Mouse (Mus musculus) forebrain, postnatal 0 days (tissue): Measurements from ENCODE around the gene Taar8a. TPM values are rescaled to one million over a fixed set of nuclear protein-coding genes. Genes with fewer than 3 reads are reported as not detected.
A peak's percentile ranks its signal among the peaks of the same experiment; 100 is the strongest.
"Not testable (repeated sequence)": the region's sequence is repeated elsewhere in the genome, so short reads cannot be mapped to it uniquely, and the experiment has no call there.

Experiments
- ATAC-seq: fragments of 200-750 bp; cut with Nextera tagmentation; 2 replicates; pipeline ENCODE4 v1.8.0; 2017; ENCODE audit warnings: mild to moderate bottlenecking, moderate library complexity
- DNase-seq: peaks from one replicate; pipeline ENCODE4 v3.0.0-alpha.2; 2015
- H3K27ac ChIP-seq: fragments of 300-500 bp; sonication (generic); 2 replicates; pipeline ENCODE4 v1.5.1; 2014; ENCODE audit warnings: low read depth, mild to moderate bottlenecking, antibody characterized with exemption, low read length, moderate library complexity, mixed read lengths
- H3K27me3 ChIP-seq: fragments of 300-500 bp; sonication (generic); 2 replicates; pipeline ENCODE4 v1.6.1; 2014; ENCODE audit warnings: mild to moderate bottlenecking, low read length, mixed read lengths; ENCODE audit not compliant: insufficient read depth
- H3K36me3 ChIP-seq: fragments of 300-500 bp; sonication (generic); 2 replicates; pipeline ENCODE4 v1.6.1; 2014; ENCODE audit warnings: mild to moderate bottlenecking, moderate library complexity; ENCODE audit not compliant: insufficient read depth
- H3K4me1 ChIP-seq: fragments of 300-500 bp; sonication (generic); 2 replicates; pipeline ENCODE4 v1.6.1; 2014; ENCODE audit warnings: antibody characterized with exemption; ENCODE audit not compliant: insufficient read depth
- H3K4me2 ChIP-seq: fragments of 300-500 bp; sonication (generic); 2 replicates; pipeline ENCODE4 v1.6.1; 2014; ENCODE audit warnings: low read depth, mild to moderate bottlenecking, moderate library complexity
- H3K4me3 ChIP-seq: fragments of 300-500 bp; sonication (generic); 2 replicates; pipeline ENCODE4 v1.5.1; 2014; ENCODE audit warnings: low read depth, low read length, mixed read lengths
- H3K9ac ChIP-seq: fragments of 300-500 bp; sonication (generic); 2 replicates; pipeline ENCODE4 v1.6.1; 2014; ENCODE audit warnings: mild to moderate bottlenecking
- H3K9me3 ChIP-seq: fragments of 300-500 bp; sonication (generic); 2 replicates; pipeline ENCODE4 v1.6.1; 2016; ENCODE audit warnings: low read length
- CTCF ChIP-seq: sonication (generic); IDR thresholded peaks from 2 replicates; pipeline ENCODE4 v1.5.1; 2016; ENCODE audit warnings: antibody characterized with exemption, control low read depth, low read depth
- WGBS: fragments of 180-500 bp; shearing (Covaris S2); extraction: QIAGEN DNeasy Blood & Tissue Kit; methylation state at CpG from one replicate; pipeline ENCODE4 v1.1.7; 2014; 5-methylcytosine and 5-hydroxymethylcytosine counted together
- polyA plus RNA-seq: library from polyadenylated mRNA; unstranded; fragments of >200 nt; fragmentation: Nextera tagmentation; extraction: Ambion mirVana; gene quantifications from 2 replicates; pipeline ENCODE4 v1.2.1, GENCODE M21; 2015
- total RNA-seq: library from RNA; depleted of rRNA; stranded (reverse); fragments of >200 nt; gene quantifications from 2 replicates; pipeline ENCODE4 v1.2.3, GENCODE M21; 2014; rRNA removed

The Taar8a gene
- total and polyA plus RNA-seq, 2 experiments from 2014 or later = not detected

- H3K27me3 ChIP-seq = no peaks in the 10 kb centered on the region
- no peaks in the 10 kb centered on the region for H3K9me3 ChIP-seq
- H3K27ac ChIP-seq = no peak overlapping the region
- 54% methylated on average over 5 of the region's 5 CpGs for WGBS
- H3K4me3 ChIP-seq = no peak overlapping the region
- no peak overlapping the region for H3K4me2 ChIP-seq
- TF ChIP-seq CTCF = no peak
- no peaks in the 10 kb centered on the region for H3K36me3 ChIP-seq
- DNase-seq (no peak), ATAC-seq (no peak)
- H3K9ac ChIP-seq = no peak overlapping the region
- H3K4me1 ChIP-seq = no peaks in the 10 kb centered on the region
These were observed 31.4 kb downstream of the Taar8a start for GRCm38 (mm10) chr10:24107747-24108146.

GRCm38 (mm10) chr10:24108236-24108635 is 31.9 kb downstream of the Taar8a start:
- no peak for TF ChIP-seq CTCF
- Histone ChIP-seq H3K36me3 (no peaks in the 10 kb centered on the region), H3K4me3 (no peak overlapping the region), H3K9me3 (no peaks in the 10 kb centered on the region), H3K27ac (no peak overlapping the region), H3K4me2 (no peak overlapping the region), H3K9ac (no peak overlapping the region), H3K27me3 (no peaks in the 10 kb centered on the region), H3K4me1 (no peaks in the 10 kb centered on the region)
- ATAC-seq (no peak), DNase-seq (no peak)
- WGBS = 44% methylated on average over 3 of the region's 3 CpGs

- not testable (repeated sequence) for H3K27ac ChIP-seq, H3K9me3 ChIP-seq, H3K9ac ChIP-seq, H3K36me3 ChIP-seq, DNase-seq, H3K4me1 ChIP-seq, H3K27me3 ChIP-seq, H3K4me2 ChIP-seq, ATAC-seq, H3K4me3 ChIP-seq
- WGBS = 81% methylated on average over 8 of the region's 8 CpGs
These were observed 33.1 kb downstream of the Taar8a start, which contains the start of gene Taar9 for GRCm38 (mm10) chr10:24109434-24109833. Gene Taar9, minus strand, starts transcription at chr10:24109534.

- DNase-seq = peak; percentile 44
- TF ChIP-seq CTCF = peak; percentile 71
- WGBS = 53% methylated on average over 6 of the region's 6 CpGs
These were observed 34.9 kb downstream of the Taar8a start for GRCm38 (mm10) chr10:24111116-24111778.

More at GRCm38 (mm10) chr10:24111116-24111778, 34.9 kb downstream of the Taar8a start:
- Histone ChIP-seq H3K4me3 (no peak overlapping the region), H3K9ac (no peak overlapping the region), H3K27ac (no peak overlapping the region), H3K9me3 (no peaks in the 10 kb centered on the region), H3K4me1 (no peaks in the 10 kb centered on the region), H3K4me2 (no peak overlapping the region), H3K27me3 (no peaks in the 10 kb centered on the region), H3K36me3 (no peaks in the 10 kb centered on the region)
- ATAC-seq = no peak

Other genes starting within 250 kb of the Taar8a start
- gene Vnn3, start 225.0 kb upstream of the Taar8a start, total RNA-seq = 0.10 TPM in 1 of 2 replicates, not detected in the other
- gene Vnn3, start 225.0 kb upstream of the Taar8a start, polyA plus RNA-seq = 0.10 TPM in 1 of 2 replicates, not detected in the other
- 0.38 and 0.43 TPM in 2 replicates for gene Vnn1, start 181.8 kb upstream of the Taar8a start, total RNA-seq
- 0.92 and 0.98 TPM in 2 replicates for gene Vnn1, start 181.8 kb upstream of the Taar8a start, polyA plus RNA-seq
- gene Taar1, start 156.1 kb upstream of the Taar8a start, total RNA-seq = not detected in 2 replicates
- gene Taar1, start 156.1 kb upstream of the Taar8a start, polyA plus RNA-seq = not detected in 2 replicates
- gene Taar2, start 137.9 kb upstream of the Taar8a start, total RNA-seq = not detected in 2 replicates
- 0.15 and 0.19 TPM in 2 replicates for gene Taar2, start 137.9 kb upstream of the Taar8a start, polyA plus RNA-seq
- not detected in 2 replicates for gene Taar3, start 126.9 kb upstream of the Taar8a start, total RNA-seq
- not detected in 2 replicates for gene Taar3, start 126.9 kb upstream of the Taar8a start, polyA plus RNA-seq
- gene Taar4, start 116.0 kb upstream of the Taar8a start, total RNA-seq = not detected in 2 replicates
- not detected in 2 replicates for gene Taar4, start 116.0 kb upstream of the Taar8a start, polyA plus RNA-seq
- not detected in 2 replicates for gene Taar5, start 105.8 kb upstream of the Taar8a start, total RNA-seq
- gene Taar5, start 105.8 kb upstream of the Taar8a start, polyA plus RNA-seq = not detected in 2 replicates
- not detected in 2 replicates for gene Taar6, start 90.9 kb upstream of the Taar8a start, total RNA-seq
- gene Taar6, start 90.9 kb upstream of the Taar8a start, polyA plus RNA-seq = not detected in 2 replicates
- gene Taar7a, start 83.0 kb upstream of the Taar8a start, total RNA-seq = not detected in 2 replicates
- not detected in 2 replicates for gene Taar7a, start 83.0 kb upstream of the Taar8a start, polyA plus RNA-seq
- not detected in 2 replicates for gene Taar7b, start 76.6 kb upstream of the Taar8a start, total RNA-seq
- not detected in 2 replicates for gene Taar7b, start 76.6 kb upstream of the Taar8a start, polyA plus RNA-seq
- not detected in 2 replicates for gene Taar7d, start 49.3 kb upstream of the Taar8a start, total RNA-seq
- not detected in 2 replicates for gene Taar7d, start 49.3 kb upstream of the Taar8a start, polyA plus RNA-seq
- not detected in 2 replicates for gene Taar7e, start 38.9 kb upstream of the Taar8a start, total RNA-seq
- not detected in 2 replicates for gene Taar7e, start 38.9 kb upstream of the Taar8a start, polyA plus RNA-seq
- not detected in 2 replicates for gene Taar7f, start 27.0 kb upstream of the Taar8a start, total RNA-seq
- not detected in 2 replicates for gene Taar7f, start 27.0 kb upstream of the Taar8a start, polyA plus RNA-seq
- gene Taar8b, start 15.8 kb downstream of the Taar8a start, total RNA-seq = not detected in 2 replicates
- gene Taar8b, start 15.8 kb downstream of the Taar8a start, polyA plus RNA-seq = not detected in 2 replicates
- gene Taar8c, start 25.4 kb downstream of the Taar8a start, total RNA-seq = not detected in 2 replicates
- not detected in 2 replicates for gene Taar8c, start 25.4 kb downstream of the Taar8a start, polyA plus RNA-seq
- not detected in 2 replicates for gene Taar9, start 33.0 kb downstream of the Taar8a start, total RNA-seq
- not detected in 2 replicates for gene Taar9, start 33.0 kb downstream of the Taar8a start, polyA plus RNA-seq
- 160 and 169 TPM in 2 replicates for gene Stx7, start 72.8 kb downstream of the Taar8a start, total RNA-seq
- 318 and 351 TPM in 2 replicates for gene Stx7, start 72.8 kb downstream of the Taar8a start, polyA plus RNA-seq
- gene Moxd1, start 147.0 kb downstream of the Taar8a start, total RNA-seq = 5.1 and 10.2 TPM in 2 replicates
- gene Moxd1, start 147.0 kb downstream of the Taar8a start, polyA plus RNA-seq = 2.7 and 3.3 TPM in 2 replicates